Mouse (Mus musculus): ENCODE results near the gene Rgs14. TPM values are rescaled to one million over a fixed set of nuclear protein-coding genes. Genes with fewer than 3 reads are reported as not detected.

Rgs14 gene
- total and polyA plus RNA-seq, 2 experiments = 0.28 to 0.70 TPM

GRCm38 (mm10) chr13:55431889-55432685 is 62.6 kb downstream of the Rgs14 start:
- 78% methylated on average over 10 of the region's 10 CpGs for WGBS
- Histone ChIP-seq H3K36me3 (ENCODE audit: control insufficient read depth, insufficient read depth, low read length) (no peaks in the 10 kb centered on the region), H3K79me2 (ENCODE audit: control insufficient read depth, insufficient read depth, low read length) (no peaks in the 10 kb centered on the region; the same call in 1 of the 2 replicates), H3K27ac (replicated peaks; ENCODE audit: insufficient read depth, low read depth, low read length) (no peak overlapping the region), H3K4me1 (ENCODE audit: control insufficient read depth, insufficient read depth, low read length) (peaks cover 18% of the 10 kb centered on the region), H3K4me3 (ENCODE audit: insufficient read depth, low read depth, low read length) (no peak overlapping the region), H3K9ac (ENCODE audit: low read depth, low read length) (no peak overlapping the region), H3K27me3 (ENCODE audit: control insufficient read depth, insufficient read depth, low read length) (no peaks in the 10 kb centered on the region)
- TF ChIP-seq CTCF (IDR thresholded peaks at IDR 0.05; ENCODE audit: low read depth, low read length) (no peak), POLR2A (IDR thresholded peaks at IDR 0.05; ENCODE audit: extremely low read depth, insufficient read depth, low read length) (no peak)
- DNase-seq (ENCODE audit: extremely low read depth, low read depth, low spot score) = no peak

Other genes with a start within 250 kb of the Rgs14 start
- gene Gm17617, start 236.2 kb upstream of the Rgs14 start, total RNA-seq (2014; rRNA removed) = not detected in 2 replicates
- not detected in 2 replicates for gene Gm17617, start 236.2 kb upstream of the Rgs14 start, polyA plus RNA-seq (2012; rRNA removed)
- gene Fgfr4, start 217.1 kb upstream of the Rgs14 start, total RNA-seq (2014; rRNA removed) = 6.6 and 16.9 TPM in 2 replicates
- gene Fgfr4, start 217.1 kb upstream of the Rgs14 start, polyA plus RNA-seq (2012; rRNA removed) = 49.9 and 52.4 TPM in 2 replicates
- gene Nsd1, start 159.9 kb upstream of the Rgs14 start, total RNA-seq (2014; rRNA removed) = 45.4 TPM in 2 replicates
- 8.0 and 8.9 TPM in 2 replicates for gene Nsd1, start 159.9 kb upstream of the Rgs14 start, polyA plus RNA-seq (2012; rRNA removed)
- 96.3 and 115 TPM in 2 replicates for gene Prelid1, start 49.2 kb upstream of the Rgs14 start, total RNA-seq (2014; rRNA removed)
- 378 and 383 TPM in 2 replicates for gene Prelid1, start 49.2 kb upstream of the Rgs14 start, polyA plus RNA-seq (2012; rRNA removed)
- gene Rab24, start 47.8 kb upstream of the Rgs14 start, total RNA-seq (2014; rRNA removed) = 32.7 and 33.6 TPM in 2 replicates
- gene Rab24, start 47.8 kb upstream of the Rgs14 start, polyA plus RNA-seq (2012; rRNA removed) = 50.2 and 56.0 TPM in 2 replicates
- gene Mxd3, start 39.9 kb upstream of the Rgs14 start, total RNA-seq (2014; rRNA removed) = 0.13 TPM in 1 of 2 replicates, not detected in the other
- 0.21 and 0.27 TPM in 2 replicates for gene Mxd3, start 39.9 kb upstream of the Rgs14 start, polyA plus RNA-seq (2012; rRNA removed)
- gene Lman2, start 6.9 kb upstream of the Rgs14 start, total RNA-seq (2014; rRNA removed) = 112 and 127 TPM in 2 replicates
- 136 and 143 TPM in 2 replicates for gene Lman2, start 6.9 kb upstream of the Rgs14 start, polyA plus RNA-seq (2012; rRNA removed)
- 0.13 TPM in 1 of 2 replicates, not detected in the other for gene Slc34a1, start 28.5 kb downstream of the Rgs14 start, total RNA-seq (2014; rRNA removed)
- 0.04 and 0.11 TPM in 2 replicates for gene Slc34a1, start 28.5 kb downstream of the Rgs14 start, polyA plus RNA-seq (2012; rRNA removed)
- not detected in 2 replicates for gene Pfn3, start 45.5 kb downstream of the Rgs14 start, total RNA-seq (2014; rRNA removed)
- gene Pfn3, start 45.5 kb downstream of the Rgs14 start, polyA plus RNA-seq (2012; rRNA removed) = not detected in 2 replicates
- 391 and 453 TPM in 2 replicates for gene F12, start 57.1 kb downstream of the Rgs14 start, total RNA-seq (2014; rRNA removed)
- 621 and 798 TPM in 2 replicates for gene F12, start 57.1 kb downstream of the Rgs14 start, polyA plus RNA-seq (2012; rRNA removed)
- 8.8 and 13.6 TPM in 2 replicates for gene Grk6, start 75.3 kb downstream of the Rgs14 start, total RNA-seq (2014; rRNA removed)
- 12.4 and 14.3 TPM in 2 replicates for gene Grk6, start 75.3 kb downstream of the Rgs14 start, polyA plus RNA-seq (2012; rRNA removed)
- not detected in 2 replicates for gene Prr7, start 94.5 kb downstream of the Rgs14 start, total RNA-seq (2014; rRNA removed)
- gene Prr7, start 94.5 kb downstream of the Rgs14 start, polyA plus RNA-seq (2012; rRNA removed) = 0.31 and 0.44 TPM in 2 replicates
- 0.65 and 0.81 TPM in 2 replicates for gene Dbn1, start 118.4 kb downstream of the Rgs14 start, total RNA-seq (2014; rRNA removed)
- gene Dbn1, start 118.4 kb downstream of the Rgs14 start, polyA plus RNA-seq (2012; rRNA removed) = 2.1 and 2.3 TPM in 2 replicates
- gene Pdlim7, start 143.9 kb downstream of the Rgs14 start, total RNA-seq (2014; rRNA removed) = 3.6 and 6.4 TPM in 2 replicates
- gene Pdlim7, start 143.9 kb downstream of the Rgs14 start, polyA plus RNA-seq (2012; rRNA removed) = 6.7 and 10.2 TPM in 2 replicates
- 0.46 and 0.94 TPM in 2 replicates for gene Dok3, start 159.6 kb downstream of the Rgs14 start, total RNA-seq (2014; rRNA removed)
- 2.5 and 5.2 TPM in 2 replicates for gene Dok3, start 159.6 kb downstream of the Rgs14 start, polyA plus RNA-seq (2012; rRNA removed)
- gene Ddx41, start 166.9 kb downstream of the Rgs14 start, total RNA-seq (2014; rRNA removed) = 30.1 and 35.4 TPM in 2 replicates
- 38.8 and 39.9 TPM in 2 replicates for gene Ddx41, start 166.9 kb downstream of the Rgs14 start, polyA plus RNA-seq (2012; rRNA removed)
- 11.1 and 11.7 TPM in 2 replicates for gene Fam193b, start 201.4 kb downstream of the Rgs14 start, total RNA-seq (2014; rRNA removed)
- gene Fam193b, start 201.4 kb downstream of the Rgs14 start, polyA plus RNA-seq (2012; rRNA removed) = 39.9 and 67.8 TPM in 2 replicates
- gene Tmed9, start 204.0 kb downstream of the Rgs14 start, total RNA-seq (2014; rRNA removed) = 45.2 and 45.5 TPM in 2 replicates
- 45.5 and 62.2 TPM in 2 replicates for gene Tmed9, start 204.0 kb downstream of the Rgs14 start, polyA plus RNA-seq (2012; rRNA removed)
- 7.9 and 9.2 TPM in 2 replicates for gene B4galt7, start 230.2 kb downstream of the Rgs14 start, total RNA-seq (2014; rRNA removed)
- gene B4galt7, start 230.2 kb downstream of the Rgs14 start, polyA plus RNA-seq (2012; rRNA removed) = 12.3 and 14.8 TPM in 2 replicates

All from liver, adult 2 months (tissue).